Mouse (Mus musculus) lung, adult 2 months (tissue): ENCODE measurements around the gene Olfr701.

ENCODE experiments used
- CTCF ChIP-seq: fragments of 200-500 bp; IDR thresholded peaks from 2 replicates; pipeline ENCODE4 v1.5.1; 2011; ENCODE audit warnings: mild to moderate bottlenecking, low read length, control low read depth; ENCODE audit not compliant: insufficient read depth
- POLR2A ChIP-seq: fragments of 200-500 bp; IDR thresholded peaks from 2 replicates; pipeline ENCODE4 v1.6.1; 2011; ENCODE audit warnings: low read depth, mild to moderate bottlenecking, control low read depth, low read length, borderline replicate concordance; ENCODE audit errors: extremely low read depth

- TF ChIP-seq POLR2A (no peak), CTCF (no peak)
These were observed 20.8 kb upstream of the Olfr701 start, which contains the start of gene Olfr699 for GRCm38 (mm10) chr7:106793098-106793497.
